Mouse (Mus musculus) heart, postnatal 0 days (tissue): ENCODE results near the gene Heatr3. TPM values are rescaled to one million over a fixed set of nuclear protein-coding genes. Genes with fewer than 3 reads are reported as not detected.
A peak's percentile ranks its signal among the peaks of the same experiment; 100 is the strongest.

ENCODE experiments used
- ATAC-seq: fragments of 200-750 bp; cut with Nextera tagmentation; 2 replicates; pipeline ENCODE4 v1.8.0; 2017; ENCODE audit warnings: low read depth, moderate number of reproducible peaks, moderate library complexity; ENCODE audit not compliant: insufficient read depth
- DNase-seq: peaks from one replicate; pipeline ENCODE4 v3.0.0-alpha.2; 2016; ENCODE audit warnings: low spot score
- H3K27ac ChIP-seq: fragments of 300-500 bp; sonication (generic); 2 replicates; pipeline ENCODE4 v1.5.1; 2014; ENCODE audit warnings: low read depth, mild to moderate bottlenecking
- H3K27me3 ChIP-seq: fragments of 300-500 bp; sonication (generic); 2 replicates; pipeline ENCODE4 v1.6.1; 2014; ENCODE audit warnings: low read length, mixed read lengths; ENCODE audit not compliant: control insufficient read depth, insufficient read depth
- H3K36me3 ChIP-seq: fragments of 300-500 bp; sonication (generic); replicated peaks from 2 replicates; pipeline ENCODE4 v1.6.1; 2014; ENCODE audit warnings: low read length, mixed read lengths; ENCODE audit not compliant: control insufficient read depth, insufficient read depth
- H3K4me1 ChIP-seq: fragments of 300-500 bp; sonication (generic); 2 replicates; pipeline ENCODE4 v1.6.1; 2014; ENCODE audit warnings: antibody characterized with exemption; ENCODE audit not compliant: control insufficient read depth, insufficient read depth
- H3K4me2 ChIP-seq: fragments of 300-500 bp; sonication (generic); 2 replicates; pipeline ENCODE4 v1.6.1; 2014; ENCODE audit warnings: low read depth, mild to moderate bottlenecking, low read length, moderate library complexity
- H3K4me3 ChIP-seq: fragments of 300-500 bp; sonication (generic); 2 replicates; pipeline ENCODE4 v1.5.1; 2014; ENCODE audit warnings: low read depth, low read length
- H3K9ac ChIP-seq: fragments of 300-500 bp; sonication (generic); replicated peaks from 2 replicates; pipeline ENCODE4 v1.6.1; 2014; ENCODE audit warnings: low read depth, low read length, mixed read lengths
- H3K9me3 ChIP-seq: fragments of 300-500 bp; sonication (generic); replicated peaks from 2 replicates; pipeline ENCODE4 v1.6.1; 2016; ENCODE audit warnings: low read length; ENCODE audit not compliant: control insufficient read depth
- CTCF ChIP-seq: IDR thresholded peaks from 2 replicates; pipeline ENCODE4 v1.5.1; 2016; ENCODE audit warnings: antibody characterized with exemption, control low read depth, low read depth
- EP300 ChIP-seq: IDR thresholded peaks from 2 replicates; pipeline ENCODE4 v1.6.1; 2016; ENCODE audit warnings: antibody characterized with exemption, low read depth
- WGBS: fragments of 180-500 bp; shearing (Covaris S2); extraction: QIAGEN DNeasy Blood & Tissue Kit; methylation state at CpG from one replicate; pipeline ENCODE4 v1.1.7; 2014; 5-methylcytosine and 5-hydroxymethylcytosine counted together
- polyA plus RNA-seq: library from polyadenylated mRNA; unstranded; fragments of >200 nt; fragmentation: Nextera tagmentation; extraction: Ambion mirVana; gene quantifications from 2 replicates; pipeline ENCODE4 v1.2.1, GENCODE M21; 2015
- total RNA-seq: library from RNA; depleted of rRNA; stranded (reverse); fragments of >200 nt; gene quantifications from 2 replicates; pipeline ENCODE4 v1.2.3, GENCODE M21; 2014; ENCODE audit warnings: low replicate concordance

Gene Heatr3
- total and polyA plus RNA-seq, 2 experiments from 2014 or later: 16.0 to 20.6 TPM

DNA sequence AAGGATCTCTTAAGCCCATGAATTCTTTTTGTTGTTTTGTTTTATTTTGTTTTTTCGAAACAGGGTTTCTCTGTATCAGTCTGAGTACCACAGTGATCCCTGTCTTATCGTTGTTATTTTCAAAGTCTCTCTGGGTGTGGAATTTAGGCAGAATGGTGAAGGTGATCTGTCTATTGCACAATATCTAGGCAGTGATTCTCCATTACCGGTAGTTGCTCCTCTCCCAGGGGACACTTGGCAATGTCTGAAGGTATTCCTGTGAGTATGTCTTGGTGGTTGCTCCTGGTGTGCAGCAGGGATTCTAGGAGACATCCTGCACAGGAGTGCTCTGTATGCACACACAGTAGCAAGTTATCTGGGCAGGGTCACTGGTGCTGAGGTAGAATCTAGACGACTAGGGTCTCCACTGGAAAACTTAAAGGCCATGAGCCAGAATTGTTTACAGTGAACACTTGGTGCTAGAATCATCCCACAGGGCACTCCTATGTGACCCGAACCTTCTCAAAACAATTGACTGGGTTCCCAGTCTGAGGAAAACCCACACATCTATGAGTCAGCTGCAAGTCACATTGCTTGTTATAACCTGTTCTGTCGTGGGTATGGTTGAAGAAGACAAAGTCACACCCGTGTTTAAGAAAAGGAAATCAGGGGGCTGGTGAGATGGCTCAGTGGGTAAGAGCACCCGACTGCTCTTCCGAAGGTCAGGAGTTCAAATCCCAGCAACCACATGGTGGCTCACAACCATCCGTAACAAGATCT is 22.8 kb downstream of the Heatr3 start:
- no peak overlapping the region for H3K4me3 ChIP-seq
- H3K36me3 ChIP-seq: peaks cover 82% of the 10 kb centered on the region
- no peaks in the 10 kb centered on the region for H3K9me3 ChIP-seq
- no peak overlapping the region for H3K27ac ChIP-seq
- H3K4me1 ChIP-seq: no peaks in the 10 kb centered on the region
- ATAC-seq (no peak), DNase-seq (no peak)
- no peak overlapping the region for H3K4me2 ChIP-seq
- no peaks in the 10 kb centered on the region for H3K27me3 ChIP-seq
- no peak overlapping the region for H3K9ac ChIP-seq
- WGBS: 87% methylated on average over 9 of the region's 10 CpGs
- TF ChIP-seq CTCF: no peak
- TF ChIP-seq EP300: no peak

DNA sequence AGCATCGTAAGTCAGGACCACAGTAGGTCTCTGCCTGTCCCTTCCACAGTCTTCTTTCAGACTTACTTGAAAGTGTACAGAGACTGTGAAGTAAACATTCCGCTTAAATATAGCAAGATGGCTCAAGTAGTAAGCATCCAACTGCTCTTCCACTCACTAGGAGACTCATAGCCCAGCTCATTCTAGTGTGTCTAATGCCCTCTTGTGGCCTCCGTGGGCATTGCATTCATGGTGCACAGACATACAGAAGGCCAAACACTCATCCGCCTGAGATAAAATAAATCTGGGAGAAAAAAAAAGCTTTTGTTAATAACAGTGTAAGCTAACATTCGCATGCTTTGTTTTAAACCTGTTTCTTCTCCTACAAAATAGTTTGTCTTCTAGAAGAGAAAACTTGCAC is 23.8 kb downstream of the Heatr3 start:
- DNase-seq (peak; percentile 40), ATAC-seq (no peak)
- H3K4me1 ChIP-seq: no peaks in the 10 kb centered on the region
- 75% methylated on average over 5 of the region's 5 CpGs for WGBS
- no peak overlapping the region for H3K4me2 ChIP-seq
- no peak overlapping the region for H3K4me3 ChIP-seq
- no peak overlapping the region for H3K27ac ChIP-seq
- TF ChIP-seq EP300: no peak
- TF ChIP-seq CTCF: peak; percentile 68
- H3K9me3 ChIP-seq: no peaks in the 10 kb centered on the region
- no peaks in the 10 kb centered on the region for H3K27me3 ChIP-seq
- H3K9ac ChIP-seq: no peak overlapping the region
- peaks cover 86% of the 10 kb centered on the region for H3K36me3 ChIP-seq

DNA sequence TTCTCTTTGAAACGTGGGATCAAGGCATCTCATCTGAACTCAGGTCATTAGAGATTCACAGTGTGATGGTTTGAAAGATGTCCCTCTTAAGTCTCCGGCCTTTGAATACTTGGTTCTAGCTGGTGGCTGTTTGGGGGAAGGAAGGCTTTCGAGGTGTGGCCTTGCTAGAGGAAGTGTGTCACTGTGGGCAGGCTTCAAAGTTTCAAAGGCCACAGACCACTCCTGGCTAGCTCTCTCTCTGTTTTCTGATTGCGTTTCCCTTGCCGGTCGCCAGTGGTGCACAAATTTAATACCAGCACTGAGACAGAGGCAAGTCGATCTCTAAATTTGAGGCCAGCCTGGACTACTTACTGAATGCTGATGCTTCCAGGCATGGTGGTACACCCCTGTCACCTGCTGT is 37.6 kb downstream of the Heatr3 start:
- Histone ChIP-seq H3K27ac (no peak overlapping the region), H3K36me3 (peaks cover 24% of the 10 kb centered on the region), H3K4me1 (no peaks in the 10 kb centered on the region), H3K4me2 (no peak overlapping the region), H3K4me3 (no peak overlapping the region), H3K9me3 (no peaks in the 10 kb centered on the region), H3K9ac (no peak overlapping the region), H3K27me3 (no peaks in the 10 kb centered on the region)
- WGBS: 88% methylated on average over 7 of the region's 7 CpGs
- TF ChIP-seq EP300 (no peak), CTCF (no peak)
- no peak for DNase-seq
- no peak for ATAC-seq

DNA sequence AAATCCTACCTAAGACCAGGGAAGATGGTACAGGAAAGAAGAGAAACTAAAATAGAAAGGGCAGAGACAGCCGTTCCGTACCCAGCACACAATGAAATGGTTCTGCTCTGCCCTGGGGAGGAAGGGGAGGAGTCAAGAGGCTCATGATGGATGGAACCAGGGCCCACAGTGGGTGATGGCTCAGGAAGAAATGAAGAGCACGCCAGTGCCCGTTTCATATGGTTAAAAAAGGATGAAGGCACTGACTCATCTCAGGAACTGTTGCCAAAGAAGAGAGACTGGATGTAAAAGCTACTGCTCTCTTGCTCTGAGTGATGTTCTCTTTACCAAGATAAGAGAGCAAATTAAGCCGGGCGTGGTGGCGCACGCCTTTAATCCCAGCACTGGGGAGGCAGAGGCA is 39.6 kb downstream of the Heatr3 start:
- Histone ChIP-seq H3K36me3 (peaks cover 6% of the 10 kb centered on the region; the same call in 1 of the 2 replicates), H3K4me2 (no peak overlapping the region), H3K4me1 (no peaks in the 10 kb centered on the region), H3K27ac (no peak overlapping the region), H3K9me3 (no peaks in the 10 kb centered on the region), H3K9ac (no peak overlapping the region), H3K27me3 (no peaks in the 10 kb centered on the region), H3K4me3 (no peak overlapping the region)
- no peak for ATAC-seq
- TF ChIP-seq EP300 (no peak), CTCF (no peak)
- DNase-seq: no peak
- 85% methylated on average over 8 of the region's 8 CpGs for WGBS

DNA sequence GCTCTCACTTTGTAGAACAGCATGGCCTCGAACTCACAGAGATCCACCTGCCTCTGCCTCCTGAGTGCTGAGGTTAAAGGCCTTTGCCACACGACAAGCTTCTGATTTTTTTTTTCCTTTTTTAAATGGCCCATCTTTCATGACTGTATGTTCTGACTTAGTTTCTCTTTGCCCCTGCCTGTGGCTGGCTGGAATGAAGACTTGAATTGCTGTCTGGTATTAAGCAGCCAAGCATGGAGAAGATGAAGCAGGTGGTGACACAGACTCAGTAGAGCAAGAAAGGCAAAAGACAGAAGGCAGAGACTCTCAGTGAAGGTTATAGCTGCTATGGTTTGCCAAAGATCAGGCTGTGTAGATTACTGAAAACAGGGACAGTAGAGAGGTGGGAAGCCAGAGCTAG is 45.5 kb downstream of the Heatr3 start:
- Histone ChIP-seq H3K4me3 (no peak overlapping the region), H3K4me1 (no peaks in the 10 kb centered on the region), H3K36me3 (no peaks in the 10 kb centered on the region), H3K9ac (no peak overlapping the region), H3K9me3 (no peaks in the 10 kb centered on the region), H3K27ac (no peak overlapping the region), H3K27me3 (no peaks in the 10 kb centered on the region), H3K4me2 (no peak overlapping the region)
- WGBS: 78% methylated on average over 2 of the region's 2 CpGs
- TF ChIP-seq EP300 (no peak), CTCF (no peak)
- DNase-seq (no peak), ATAC-seq (no peak)

DNA sequence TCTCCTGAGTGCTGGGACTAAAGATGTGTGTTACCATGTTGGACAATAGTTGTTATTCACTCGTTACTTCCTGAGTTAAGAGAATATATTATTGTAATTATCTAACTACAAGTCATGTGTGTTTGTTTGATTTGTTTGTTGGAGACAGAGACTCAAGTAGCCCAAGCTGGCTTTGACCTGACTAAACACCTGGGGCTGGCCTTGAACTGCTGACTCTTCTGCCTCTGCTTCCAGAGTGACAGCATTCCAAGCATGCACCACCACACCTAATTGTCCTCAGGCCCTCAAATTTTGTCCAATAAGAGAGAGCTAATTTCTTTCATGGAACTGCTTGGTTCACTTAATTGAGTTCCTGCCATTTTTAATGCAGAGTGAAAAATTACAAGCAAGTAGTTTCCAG is 47.3 kb downstream of the Heatr3 start:
- no peak for ATAC-seq
- TF ChIP-seq CTCF (no peak), EP300 (no peak)
- H3K4me2 ChIP-seq: no peak overlapping the region
- no peaks in the 10 kb centered on the region for H3K4me1 ChIP-seq
- no peak overlapping the region for H3K27ac ChIP-seq
- 74% methylated on average over 1 of the region's 1 CpGs for WGBS
- H3K36me3 ChIP-seq: no peaks in the 10 kb centered on the region
- H3K9ac ChIP-seq: no peak overlapping the region
- no peak for DNase-seq
- H3K27me3 ChIP-seq: no peaks in the 10 kb centered on the region
- no peaks in the 10 kb centered on the region for H3K9me3 ChIP-seq
- H3K4me3 ChIP-seq: no peak overlapping the region
